In genomic region chr2:92391703-92392317, GRCm38 (mm10) we compare ENCODE assay signal across 8 mouse cellular contexts. TPM values are rescaled to one million over a fixed set of nuclear protein-coding genes. Genes with fewer than 3 reads are reported as not detected.
DNase-seq lines count a peak whose midpoint lies in the region; ATAC-seq lines count a peak whose summit lies in the region.

No protein-coding gene starts in this region.

- peak overlapping the region; percentile 67 for H3K9ac ChIP-seq in kidney, embryonic 16.5 days (replicated peaks; ENCODE audit: low read length)
- peak overlapping the region; percentile 51 for H3K9ac ChIP-seq in embryonic facial prominence, embryonic 12.5 days
- peak overlapping the region; percentile 43 for H3K9ac ChIP-seq in hindbrain, embryonic 15.5 days
- H3K9ac ChIP-seq in midbrain, embryonic 16.5 days (ENCODE audit: low read depth, low read length): peak overlapping the region; percentile 59

- DNase-seq in kidney, adult 11 months: no peak
- no peak for DNase-seq in left cerebral cortex, adult 11 months (ENCODE audit: low spot score)
- DNase-seq in yolk sac, embryonic 10.5 days (ENCODE audit: low spot score): no peak
- no peak for DNase-seq in retina, embryonic 14.5 days (ENCODE audit: low spot score)

- H3K9me3 ChIP-seq in kidney, embryonic 16.5 days (ENCODE audit: low read length): no peaks in the 10 kb centered on the region
- no peaks in the 10 kb centered on the region for H3K9me3 ChIP-seq in embryonic facial prominence, embryonic 12.5 days
- no peaks in the 10 kb centered on the region for H3K9me3 ChIP-seq in hindbrain, embryonic 15.5 days
- H3K9me3 ChIP-seq in midbrain, embryonic 16.5 days (replicated peaks; ENCODE audit: control insufficient read depth, low read length, poor library complexity, severe bottlenecking): no peaks in the 10 kb centered on the region

- peak overlapping the region; percentile 84 for H3K27ac ChIP-seq in kidney, embryonic 16.5 days (ENCODE audit: low read length)
- peak overlapping the region; percentile 91 for H3K27ac ChIP-seq in embryonic facial prominence, embryonic 12.5 days
- peak overlapping the region; percentile 77 for H3K27ac ChIP-seq in hindbrain, embryonic 15.5 days (replicated peaks)
- peak overlapping the region; percentile 62 for H3K27ac ChIP-seq in midbrain, embryonic 16.5 days (ENCODE audit: low read length)

- H3K4me1 ChIP-seq in kidney, embryonic 16.5 days (ENCODE audit: insufficient read depth, low read length): peaks cover 46% of the 10 kb centered on the region
- peaks cover 53% of the 10 kb centered on the region for H3K4me1 ChIP-seq in embryonic facial prominence, embryonic 12.5 days
- H3K4me1 ChIP-seq in hindbrain, embryonic 15.5 days (replicated peaks): peaks cover 62% of the 10 kb centered on the region
- H3K4me1 ChIP-seq in midbrain, embryonic 16.5 days (ENCODE audit: control insufficient read depth, insufficient read depth, low read length): peaks cover 45% of the 10 kb centered on the region

- no peaks in the 10 kb centered on the region for H3K27me3 ChIP-seq in kidney, embryonic 16.5 days (ENCODE audit: insufficient read depth, low read length)
- no peaks in the 10 kb centered on the region for H3K27me3 ChIP-seq in embryonic facial prominence, embryonic 12.5 days
- no peaks in the 10 kb centered on the region for H3K27me3 ChIP-seq in hindbrain, embryonic 15.5 days
- no peaks in the 10 kb centered on the region for H3K27me3 ChIP-seq in midbrain, embryonic 16.5 days (ENCODE audit: control insufficient read depth, insufficient read depth, low read depth, low read length)

- H3K36me3 ChIP-seq in kidney, embryonic 16.5 days (ENCODE audit: insufficient read depth, low read length): peaks cover 5% of the 10 kb centered on the region
- H3K36me3 ChIP-seq in embryonic facial prominence, embryonic 12.5 days: peaks cover 9% of the 10 kb centered on the region
- H3K36me3 ChIP-seq in hindbrain, embryonic 15.5 days: peaks cover 7% of the 10 kb centered on the region
- peaks cover 5% of the 10 kb centered on the region for H3K36me3 ChIP-seq in midbrain, embryonic 16.5 days (ENCODE audit: control insufficient read depth, insufficient read depth, low read length)

- H3K4me2 ChIP-seq in kidney, embryonic 16.5 days (replicated peaks; ENCODE audit: low read depth, low read length): peak overlapping the region; percentile 64
- H3K4me2 ChIP-seq in embryonic facial prominence, embryonic 12.5 days (replicated peaks): peak overlapping the region; percentile 65
- peak overlapping the region; percentile 57 for H3K4me2 ChIP-seq in hindbrain, embryonic 15.5 days
- H3K4me2 ChIP-seq in midbrain, embryonic 16.5 days (ENCODE audit: low read length): peak overlapping the region; percentile 57

- H3K4me3 ChIP-seq in kidney, embryonic 16.5 days (ENCODE audit: low read length): peak overlapping the region; percentile 46
- H3K4me3 ChIP-seq in embryonic facial prominence, embryonic 12.5 days: peak overlapping the region; percentile 33
- peak overlapping the region; percentile 33 for H3K4me3 ChIP-seq in hindbrain, embryonic 15.5 days
- H3K4me3 ChIP-seq in midbrain, embryonic 16.5 days (ENCODE audit: low read depth, low read length): peak overlapping the region; percentile 31

- WGBS in kidney, embryonic 16.5 days: 17% methylated on average over 11 of the region's 11 CpGs
- WGBS in embryonic facial prominence, embryonic 12.5 days: 23% methylated on average over 11 of the region's 11 CpGs
- 24% methylated on average over 11 of the region's 11 CpGs for WGBS in hindbrain, embryonic 15.5 days
- whole genome bisulfite sequencing in midbrain, embryonic 16.5 days: 14% methylated on average over 10 of the region's 11 CpGs

- ATAC-seq in kidney, embryonic 16.5 days (ENCODE audit: low FRiP score, low TSS enrichment): no peak
- ATAC-seq in embryonic facial prominence, embryonic 12.5 days (ENCODE audit: insufficient number of reproducible peaks, insufficient read depth, low FRiP score, low TSS enrichment): peak; percentile 3; the same call in 1 of the 2 replicates
- no peak for ATAC-seq in hindbrain, embryonic 15.5 days (ENCODE audit: low FRiP score, low read depth)
- no peak for ATAC-seq in midbrain, embryonic 16.5 days

RNA-seq across cellular contexts. Expression of gene Mapk8ip1, which starts 9.3 kb away (rescaled TPM):
- polyA plus RNA-seq in kidney, embryonic 16.5 days (2015; fragmentation: Nextera tagmentation; extraction: Ambion mirVana): 28.9 and 30.4 TPM in 2 replicates
- polyA plus RNA-seq in embryonic facial prominence, embryonic 12.5 days (2016; fragmentation: Nextera tagmentation; extraction: Ambion mirVana): 49.0 and 55.8 TPM in 2 replicates
- polyA plus RNA-seq in hindbrain, embryonic 15.5 days (2015; fragmentation: Nextera tagmentation; extraction: Ambion mirVana): 162 and 178 TPM in 2 replicates
- polyA plus RNA-seq in midbrain, embryonic 16.5 days (2015; fragmentation: Nextera tagmentation; extraction: Ambion mirVana): 126 and 129 TPM in 2 replicates

RNA-seq across cellular contexts. Expression of gene 1700029I15Rik, which starts 9.5 kb away (rescaled TPM):
- 3.1 and 4.4 TPM in 2 replicates for polyA plus RNA-seq in kidney, embryonic 16.5 days (2015; fragmentation: Nextera tagmentation; extraction: Ambion mirVana)
- 4.7 and 5.4 TPM in 2 replicates for polyA plus RNA-seq in embryonic facial prominence, embryonic 12.5 days (2016; fragmentation: Nextera tagmentation; extraction: Ambion mirVana)
- 7.8 and 8.8 TPM in 2 replicates for polyA plus RNA-seq in hindbrain, embryonic 15.5 days (2015; fragmentation: Nextera tagmentation; extraction: Ambion mirVana)
- 6.1 and 9.5 TPM in 2 replicates for polyA plus RNA-seq in midbrain, embryonic 16.5 days (2015; fragmentation: Nextera tagmentation; extraction: Ambion mirVana)

RNA-seq across cellular contexts. Expression of gene Large2, which starts 17.1 kb away (rescaled TPM):
- polyA plus RNA-seq in kidney, embryonic 16.5 days (2015; fragmentation: Nextera tagmentation; extraction: Ambion mirVana): 34.9 and 35.8 TPM in 2 replicates
- polyA plus RNA-seq in embryonic facial prominence, embryonic 12.5 days (2016; fragmentation: Nextera tagmentation; extraction: Ambion mirVana): 10.3 and 10.5 TPM in 2 replicates
- 1.5 TPM in 2 replicates for polyA plus RNA-seq in hindbrain, embryonic 15.5 days (2015; fragmentation: Nextera tagmentation; extraction: Ambion mirVana)
- 1.9 and 2.0 TPM in 2 replicates for polyA plus RNA-seq in midbrain, embryonic 16.5 days (2015; fragmentation: Nextera tagmentation; extraction: Ambion mirVana)

RNA-seq across cellular contexts. Expression of gene Pex16, which starts 17.3 kb away (rescaled TPM):
- 29.8 and 35.7 TPM in 2 replicates for polyA plus RNA-seq in kidney, embryonic 16.5 days (2015; fragmentation: Nextera tagmentation; extraction: Ambion mirVana)
- 18.4 and 19.7 TPM in 2 replicates for polyA plus RNA-seq in embryonic facial prominence, embryonic 12.5 days (2016; fragmentation: Nextera tagmentation; extraction: Ambion mirVana)
- polyA plus RNA-seq in hindbrain, embryonic 15.5 days (2015; fragmentation: Nextera tagmentation; extraction: Ambion mirVana): 37.3 and 40.1 TPM in 2 replicates
- polyA plus RNA-seq in midbrain, embryonic 16.5 days (2015; fragmentation: Nextera tagmentation; extraction: Ambion mirVana): 39.7 and 40.1 TPM in 2 replicates

RNA-seq across cellular contexts. Expression of gene Cry2, which starts 42.0 kb away (rescaled TPM):
- polyA plus RNA-seq in kidney, embryonic 16.5 days (2015; fragmentation: Nextera tagmentation; extraction: Ambion mirVana): 21.7 and 24.5 TPM in 2 replicates
- polyA plus RNA-seq in embryonic facial prominence, embryonic 12.5 days (2016; fragmentation: Nextera tagmentation; extraction: Ambion mirVana): 28.8 and 29.7 TPM in 2 replicates
- 41.1 and 47.9 TPM in 2 replicates for polyA plus RNA-seq in hindbrain, embryonic 15.5 days (2015; fragmentation: Nextera tagmentation; extraction: Ambion mirVana)
- polyA plus RNA-seq in midbrain, embryonic 16.5 days (2015; fragmentation: Nextera tagmentation; extraction: Ambion mirVana): 51.6 and 53.4 TPM in 2 replicates
